Mouse (Mus musculus) layer of hippocampus, adult 8-10 months (tissue): ENCODE measurements around the gene Xylt1. TPM values are rescaled to one million over a fixed set of nuclear protein-coding genes. Genes with fewer than 3 reads are reported as not detected.

ENCODE experiments used
- DNase-seq, 2 experiments: peaks; one replicate each; pipeline ENCODE4 v3.0.0; 2022; ENCODE audit warnings: low spot score in 2 of 2
- total RNA-seq, 4 experiments: library from RNA; stranded (reverse); gene quantifications; 2 replicates each; pipeline ENCODE4 v1.2.4; 2022

Xylt1 gene
- total RNA-seq, 4 experiments from 2014 or later: 49.8 to 57.2 (median 54.3) TPM

DNA sequence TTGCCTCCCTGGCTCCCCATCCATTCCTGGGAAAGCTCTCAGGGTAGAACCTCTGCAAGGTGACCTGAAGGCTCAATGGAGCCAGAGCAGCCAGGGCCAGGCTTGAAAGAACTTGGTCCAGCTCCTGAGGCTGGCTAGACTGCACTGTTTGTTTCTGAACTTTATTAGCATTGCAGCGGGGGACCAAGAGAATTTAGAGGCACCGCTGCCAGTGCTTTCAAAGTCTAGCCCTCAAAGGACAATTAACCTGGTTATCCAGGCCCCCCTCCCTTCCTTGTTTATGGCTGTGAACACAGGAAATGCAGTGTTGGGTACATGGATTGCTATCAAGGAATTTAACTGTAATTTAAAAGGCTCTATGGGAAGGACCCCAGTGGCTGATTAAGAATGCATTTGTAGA lies 177.4 kb downstream of the Xylt1 start:
- peak in 1 of 2 experiments; percentile 20 for DNase-seq

DNA sequence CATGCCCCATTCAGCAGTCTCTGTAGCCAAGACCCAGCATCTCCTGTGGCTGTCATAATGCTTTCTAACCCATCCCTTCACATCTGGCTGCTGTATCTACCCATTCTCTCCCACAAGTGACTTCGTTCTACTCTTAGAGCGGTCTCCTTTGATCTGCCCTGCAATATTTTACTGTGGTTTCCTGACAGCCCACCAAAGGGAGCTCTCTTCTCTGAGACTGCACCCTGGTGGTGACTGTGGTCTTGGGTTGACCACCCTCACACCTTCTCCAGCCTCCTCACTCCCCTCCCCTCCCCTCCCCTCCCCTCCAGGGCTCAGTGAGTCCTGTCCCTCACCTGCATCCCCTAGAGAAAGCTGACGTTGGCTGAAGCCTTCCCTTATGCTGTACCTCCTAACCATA lies 178.3 kb downstream of the Xylt1 start:
- no peak for DNase-seq

DNA sequence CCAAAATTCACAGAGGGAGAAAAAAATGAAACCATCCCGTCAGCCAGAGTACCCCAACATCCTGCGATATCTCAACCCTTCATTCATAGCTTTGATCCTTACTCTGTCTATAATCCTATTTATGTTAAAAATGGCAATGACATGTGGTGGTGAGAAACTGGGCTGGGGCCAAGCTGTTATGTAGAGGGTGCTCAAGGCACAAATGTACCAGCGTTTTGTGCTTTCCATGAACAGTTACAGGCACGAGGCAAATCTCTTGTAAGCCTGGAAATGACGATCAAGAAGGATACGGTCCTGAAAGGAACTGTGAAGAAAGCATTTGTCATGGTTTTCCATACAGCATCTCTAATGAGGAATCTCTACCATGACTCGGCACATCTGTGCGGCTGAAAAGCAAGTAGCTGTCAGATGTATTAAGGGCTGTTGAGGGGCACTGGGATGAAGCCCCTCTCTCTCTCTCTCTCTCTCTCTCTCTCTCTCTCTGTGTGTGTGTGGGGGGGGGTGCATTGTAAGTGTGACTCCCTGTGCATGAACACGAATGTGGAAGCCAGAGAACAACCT lies 183.2 kb downstream of the Xylt1 start:
- no peak for DNase-seq

- DNase-seq: no peak
Measured at GRCm38 (mm10) chr7:117564627-117565026, 183.8 kb downstream of the Xylt1 start.

DNA sequence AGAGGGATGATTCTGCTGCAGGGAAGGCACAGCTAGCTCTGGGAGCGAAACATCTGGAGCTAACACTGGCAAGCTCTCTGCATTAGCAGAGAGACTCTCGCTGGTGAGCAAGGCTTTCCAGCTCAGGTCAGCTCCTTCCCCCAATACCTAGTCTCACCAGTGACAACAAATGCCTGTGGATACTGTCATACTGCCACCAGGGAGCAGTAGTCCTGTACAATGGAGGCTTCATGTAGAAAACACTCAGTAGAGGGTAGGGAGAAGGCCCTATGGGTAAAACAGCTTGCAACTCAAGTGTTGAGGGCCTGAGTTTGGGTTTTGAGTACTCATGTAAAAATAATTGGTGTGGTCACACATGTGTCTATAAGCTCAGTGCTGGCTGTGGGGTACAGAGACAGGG lies 185.3 kb downstream of the Xylt1 start:
- no peak for DNase-seq

GRCm38 (mm10) chr7:117566833-117567232 lies 186.1 kb downstream of the Xylt1 start:
- no peak for DNase-seq

DNA sequence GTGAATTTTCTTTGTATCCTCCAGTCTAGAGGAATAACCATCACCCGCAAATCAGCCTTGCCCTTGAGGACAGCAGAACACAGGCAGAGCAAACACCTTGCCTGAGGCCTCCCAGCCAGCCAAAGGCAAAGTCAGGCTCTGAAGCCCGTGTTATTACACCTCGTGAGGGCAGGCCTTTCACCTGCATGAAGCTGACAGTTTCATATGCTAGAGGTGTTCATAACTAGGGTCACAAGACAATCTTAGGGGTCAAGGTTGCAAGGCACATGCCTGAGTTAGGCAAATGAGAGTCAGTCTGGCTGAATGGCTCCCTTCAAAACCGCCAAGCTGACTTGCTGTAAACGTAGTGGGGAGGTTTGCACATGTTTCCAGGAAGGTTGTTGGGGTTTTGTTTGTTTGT lies 186.5 kb downstream of the Xylt1 start:
- DNase-seq: no peak

DNA sequence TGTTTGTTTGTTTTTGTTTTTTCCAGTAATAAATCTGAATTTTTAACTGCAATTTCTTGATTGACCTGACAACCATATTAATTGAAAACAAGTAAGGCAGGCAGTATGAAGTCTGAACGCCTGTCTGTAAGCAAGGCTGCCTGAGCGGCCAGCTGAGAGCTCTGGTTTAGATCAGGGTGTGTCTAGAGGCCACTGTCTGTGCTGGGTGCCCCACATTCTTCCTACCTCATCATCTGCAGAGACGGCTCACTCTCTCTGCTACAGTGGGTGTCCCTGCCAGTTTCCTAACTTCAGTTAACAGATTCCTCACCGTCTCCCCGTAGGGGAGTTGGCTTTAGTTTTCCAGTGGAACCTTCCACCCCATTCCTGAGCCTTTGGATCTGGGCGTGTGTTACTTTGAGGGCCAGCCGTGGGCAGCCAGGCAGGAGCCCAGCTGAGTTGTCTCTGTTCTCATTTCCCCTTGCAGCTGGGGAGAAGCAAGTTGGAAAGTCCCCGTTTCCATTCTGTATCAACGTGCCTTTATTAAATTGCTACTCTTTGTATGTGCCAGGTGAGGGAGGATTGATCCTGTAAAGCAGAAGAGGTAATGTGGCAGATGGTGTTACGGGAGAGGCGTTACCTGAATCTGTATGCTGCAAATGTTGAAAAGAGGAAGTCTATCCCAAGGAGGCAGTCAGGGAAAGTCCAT lies 187.0 kb downstream of the Xylt1 start:
- DNase-seq: no peak

- DNase-seq: no peak
Measured at GRCm38 (mm10) chr7:117571131-117571530, 190.4 kb downstream of the Xylt1 start.

GRCm38 (mm10) chr7:117571713-117572112 lies 190.9 kb downstream of the Xylt1 start:
- no peak for DNase-seq

DNA sequence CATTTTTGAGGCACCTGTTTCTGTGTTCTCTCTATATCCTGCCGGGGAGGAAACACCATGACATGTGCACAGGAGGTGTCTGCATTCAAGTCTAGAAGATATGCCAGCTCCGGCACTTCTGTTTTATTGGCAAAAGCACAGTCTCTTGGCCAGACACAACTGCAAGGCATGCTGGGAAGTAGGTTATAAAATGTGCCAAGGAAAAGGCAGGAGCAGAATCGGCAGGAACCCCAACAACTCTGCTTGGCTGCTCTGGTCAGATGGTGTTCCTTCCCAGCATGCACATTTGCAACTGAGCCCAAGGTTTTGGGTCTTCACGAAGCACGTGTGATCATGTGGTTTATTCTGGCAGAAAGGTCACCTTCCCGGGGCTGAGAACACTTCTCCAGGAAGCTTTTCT lies 192.4 kb downstream of the Xylt1 start:
- peak; percentile 31 to 51 for DNase-seq

GRCm38 (mm10) chr7:117575417-117575816 lies 194.6 kb downstream of the Xylt1 start:
- no peak for DNase-seq

- DNase-seq: no peak
Measured at GRCm38 (mm10) chr7:117577035-117577434, 196.3 kb downstream of the Xylt1 start.

DNA sequence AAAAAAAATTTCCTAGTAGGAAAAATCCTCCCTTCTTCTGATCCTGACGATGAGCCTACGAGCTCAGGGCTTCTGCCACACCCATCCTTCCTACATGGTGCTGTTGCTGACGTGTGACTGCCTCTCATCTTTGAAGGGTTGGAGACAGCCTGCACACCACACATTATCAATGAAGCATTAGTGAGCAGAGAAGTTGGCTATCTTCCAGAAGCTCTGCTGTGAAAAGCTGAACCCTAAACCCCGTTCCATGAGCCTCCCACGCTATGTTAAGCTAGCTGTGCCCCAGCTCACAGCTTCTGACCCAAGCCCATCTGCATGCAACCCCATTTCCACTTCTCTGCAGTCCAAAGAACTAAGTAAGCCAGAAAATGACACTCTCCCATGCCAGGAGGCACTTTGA lies 204.4 kb downstream of the Xylt1 start:
- no peak for DNase-seq

- DNase-seq: no peak
Measured at GRCm38 (mm10) chr7:117586811-117587210, 206.0 kb downstream of the Xylt1 start.

- DNase-seq: peak in 1 of 2 experiments; percentile 25
Measured at GRCm38 (mm10) chr7:117587234-117587929, 206.6 kb downstream of the Xylt1 start.

- no peak for DNase-seq
Measured at GRCm38 (mm10) chr7:117588426-117588825, 207.6 kb downstream of the Xylt1 start.

- DNase-seq: no peak
Measured at GRCm38 (mm10) chr7:117589359-117589758, 208.6 kb downstream of the Xylt1 start.

DNA sequence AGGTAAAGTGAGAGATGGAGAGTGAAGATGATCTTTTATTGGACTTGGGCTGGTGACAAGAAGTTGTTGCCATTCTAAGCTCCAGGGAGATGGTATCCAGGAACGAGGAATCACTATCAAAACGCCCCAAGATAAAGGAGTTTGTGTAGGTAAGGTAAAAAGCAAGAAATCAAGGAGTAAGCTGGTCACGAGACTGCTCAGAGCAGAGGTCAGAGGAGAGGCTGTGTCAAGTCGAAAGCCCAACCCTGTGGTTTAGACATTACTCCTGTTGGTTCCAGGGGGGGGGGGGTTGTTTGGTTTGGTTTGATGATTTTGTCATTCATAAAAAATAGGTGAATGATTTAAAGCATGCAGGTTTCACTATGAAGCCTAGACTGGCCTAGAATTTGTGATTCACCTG lies 209.0 kb downstream of the Xylt1 start:
- no peak for DNase-seq

DNA sequence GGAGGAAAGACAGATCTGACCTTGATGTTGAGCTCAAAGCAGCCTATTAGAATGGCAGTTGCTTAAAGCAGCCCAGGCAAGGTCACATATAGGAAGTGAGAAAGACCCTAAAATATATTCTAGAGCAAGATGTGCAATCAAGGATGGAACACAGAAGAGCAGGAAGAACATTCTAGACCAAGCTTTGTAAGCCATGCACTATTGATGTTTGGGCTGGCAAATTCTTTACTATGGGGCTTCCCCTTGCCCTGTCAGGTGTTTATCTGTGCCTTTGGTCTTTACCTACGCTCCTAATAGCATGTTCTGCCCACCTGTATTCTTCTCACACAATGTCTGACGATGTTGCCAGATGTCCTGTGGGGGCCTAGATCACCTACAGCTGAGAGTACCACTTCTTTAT lies 213.4 kb downstream of the Xylt1 start:
- DNase-seq: no peak

- DNase-seq: peak; percentile 59 to 66
Measured at GRCm38 (mm10) chr7:117595029-117595695, 214.4 kb downstream of the Xylt1 start.

GRCm38 (mm10) chr7:117600443-117600842 lies 219.7 kb downstream of the Xylt1 start:
- DNase-seq: no peak
